Mouse (Mus musculus): ENCODE measurements around the gene Gm11084. TPM values are rescaled to one million over a fixed set of nuclear protein-coding genes. Genes with fewer than 3 reads are reported as not detected.
A peak's percentile ranks its signal among the peaks of the same experiment; 100 is the strongest.
"Not testable (repeated sequence)": the region's sequence is repeated elsewhere in the genome, so short reads cannot be mapped to it uniquely, and the experiment has no call there.

The Gm11084 gene
- polyA plus RNA-seq, 1 experiment from 2014 or later = not detected

GRCm38 (mm10) chr2:73003751-73004717 lies 17.5 kb upstream of the Gm11084 start:
- WGBS = 44% methylated on average over 24 of the region's 24 CpGs
- H3K4me1 ChIP-seq (replicated peaks) = peaks cover 26% of the 10 kb centered on the region
- H3K9me3 ChIP-seq = no peaks in the 10 kb centered on the region
- peak overlapping the region; percentile 22 for H3K4me3 ChIP-seq
- no peaks in the 10 kb centered on the region for H3K36me3 ChIP-seq
- peak; percentile 56 for DNase-seq (ENCODE audit: low spot score)
- H3K27ac ChIP-seq = peak overlapping the region; percentile 77
- no peaks in the 10 kb centered on the region for H3K27me3 ChIP-seq (ENCODE audit: insufficient read depth, poor library complexity, severe bottlenecking)

DNA sequence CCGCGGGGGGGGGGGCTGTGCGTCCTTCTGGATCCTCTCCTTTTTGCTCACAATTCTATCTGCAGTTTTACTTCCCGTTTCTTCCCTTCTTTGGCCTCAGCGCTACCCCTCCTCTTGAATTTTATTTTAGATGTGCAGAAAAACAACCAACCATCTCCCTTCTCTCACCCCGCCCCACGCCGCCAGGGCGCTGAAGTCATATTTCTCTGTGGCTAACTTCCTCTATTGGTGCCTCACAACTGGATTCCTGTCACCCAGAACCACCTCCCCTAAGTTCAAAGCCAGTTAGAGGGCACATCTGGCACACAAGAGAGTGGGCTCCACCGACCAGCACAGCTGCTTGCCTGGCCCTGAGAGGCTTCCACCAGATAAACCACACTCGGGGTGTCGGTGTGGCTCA lies 16.5 kb upstream of the Gm11084 start:
- DNase-seq (ENCODE audit: low spot score) = no peak
- Histone ChIP-seq H3K27me3 (ENCODE audit: insufficient read depth, poor library complexity, severe bottlenecking) (no peaks in the 10 kb centered on the region), H3K4me1 (replicated peaks) (peaks cover 26% of the 10 kb centered on the region), H3K9me3 (no peaks in the 10 kb centered on the region), H3K36me3 (no peaks in the 10 kb centered on the region), H3K27ac (0 out of 2 replicates have a peak overlapping the region, but pooled peaks have one; percentile 18), H3K4me3 (no peak overlapping the region)
- WGBS = 57% methylated on average over 12 of the region's 12 CpGs

DNA sequence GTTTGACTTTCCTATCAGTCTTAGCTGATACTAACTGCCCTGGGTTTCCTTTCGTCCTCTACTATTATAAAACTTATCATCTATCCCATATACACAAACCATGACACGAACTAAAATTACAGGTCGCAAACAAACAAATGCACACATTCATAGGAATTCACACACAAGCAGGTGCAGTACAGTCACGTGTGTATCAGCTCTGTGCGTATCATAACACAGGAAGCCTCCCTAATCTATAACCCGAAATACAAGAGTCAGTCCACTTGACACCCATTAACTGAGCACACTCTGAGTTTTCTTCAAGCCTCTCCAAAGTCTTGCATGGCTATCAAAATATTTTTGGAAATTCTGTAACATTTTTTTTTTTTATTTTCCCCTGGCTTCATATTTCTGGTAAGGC lies 15.9 kb upstream of the Gm11084 start:
- H3K4me3 ChIP-seq = no peak overlapping the region
- no peak overlapping the region for H3K27ac ChIP-seq
- peaks cover 26% of the 10 kb centered on the region for H3K4me1 ChIP-seq (replicated peaks)
- H3K36me3 ChIP-seq = no peaks in the 10 kb centered on the region
- H3K9me3 ChIP-seq = no peaks in the 10 kb centered on the region
- no peak for DNase-seq (ENCODE audit: low spot score)
- WGBS = 90% methylated on average over 6 of the region's 6 CpGs
- no peaks in the 10 kb centered on the region for H3K27me3 ChIP-seq (ENCODE audit: insufficient read depth, poor library complexity, severe bottlenecking)

- WGBS = 92% methylated on average over 5 of the region's 5 CpGs
- Histone ChIP-seq H3K27me3 (ENCODE audit: insufficient read depth, poor library complexity, severe bottlenecking) (no peaks in the 10 kb centered on the region), H3K4me1 (replicated peaks) (peaks cover 27% of the 10 kb centered on the region), H3K4me3 (no peak overlapping the region), H3K36me3 (no peaks in the 10 kb centered on the region), H3K27ac (no peak overlapping the region), H3K9me3 (no peaks in the 10 kb centered on the region)
- DNase-seq (ENCODE audit: low spot score) = no peak
These were observed 15.5 kb upstream of the Gm11084 start for GRCm38 (mm10) chr2:73001994-73002393.

GRCm38 (mm10) chr2:73000194-73000593 lies 13.7 kb upstream of the Gm11084 start:
- WGBS = 81% methylated on average over 8 of the region's 8 CpGs
- Histone ChIP-seq H3K4me3 (no peak overlapping the region), H3K27ac (no peak overlapping the region), H3K36me3 (no peaks in the 10 kb centered on the region), H3K4me1 (replicated peaks) (peaks cover 32% of the 10 kb centered on the region), H3K27me3 (ENCODE audit: insufficient read depth, poor library complexity, severe bottlenecking) (no peaks in the 10 kb centered on the region), H3K9me3 (no peaks in the 10 kb centered on the region)
- DNase-seq (ENCODE audit: low spot score) = no peak

DNA sequence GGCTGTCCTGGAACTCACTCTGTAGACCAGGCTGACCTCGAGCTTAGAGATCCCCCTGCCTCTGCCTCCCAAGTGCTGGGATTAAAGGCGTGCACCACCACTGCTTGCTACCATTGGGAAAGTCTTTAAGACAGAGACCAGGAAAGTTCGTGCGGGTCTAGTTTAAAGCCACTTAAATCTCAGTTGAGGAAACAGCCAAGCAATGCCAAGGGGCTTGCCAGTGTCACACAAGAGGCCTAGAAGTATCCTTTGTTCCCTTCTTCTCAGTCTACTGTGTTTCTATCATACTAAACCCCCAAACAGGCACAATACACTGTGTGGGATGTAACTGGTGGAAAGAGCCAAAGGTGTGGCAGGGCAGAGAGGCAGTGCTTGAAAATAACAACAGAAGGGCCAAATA lies 11.1 kb upstream of the Gm11084 start:
- no peak for DNase-seq (ENCODE audit: low spot score)
- WGBS = 92% methylated on average over 4 of the region's 4 CpGs
- peaks cover 13% of the 10 kb centered on the region for H3K4me1 ChIP-seq (replicated peaks)
- no peaks in the 10 kb centered on the region for H3K9me3 ChIP-seq
- no peak overlapping the region for H3K4me3 ChIP-seq
- no peaks in the 10 kb centered on the region for H3K36me3 ChIP-seq
- H3K27ac ChIP-seq = no peak overlapping the region
- no peaks in the 10 kb centered on the region for H3K27me3 ChIP-seq (ENCODE audit: insufficient read depth, poor library complexity, severe bottlenecking)

- no peaks in the 10 kb centered on the region for H3K36me3 ChIP-seq
- H3K4me3 ChIP-seq = no peak overlapping the region
- H3K27me3 ChIP-seq (ENCODE audit: insufficient read depth, poor library complexity, severe bottlenecking) = no peaks in the 10 kb centered on the region
- no peaks in the 10 kb centered on the region for H3K9me3 ChIP-seq
- H3K4me1 ChIP-seq (replicated peaks) = peaks cover 13% of the 10 kb centered on the region
- DNase-seq (ENCODE audit: low spot score) = no peak
- WGBS = 75% methylated on average over 9 of the region's 9 CpGs
- H3K27ac ChIP-seq = no peak overlapping the region
These were observed 10.4 kb upstream of the Gm11084 start for GRCm38 (mm10) chr2:72996808-72997378.

GRCm38 (mm10) chr2:72995346-72996097 lies 9.0 kb upstream of the Gm11084 start:
- peak; percentile 10 for DNase-seq (ENCODE audit: low spot score)
- H3K4me3 ChIP-seq = no peak overlapping the region
- WGBS = 47% methylated on average over 9 of the region's 9 CpGs
- H3K27ac ChIP-seq = peak overlapping the region; percentile 66
- H3K4me1 ChIP-seq (replicated peaks) = peaks cover 13% of the 10 kb centered on the region
- H3K36me3 ChIP-seq = no peaks in the 10 kb centered on the region
- no peaks in the 10 kb centered on the region for H3K9me3 ChIP-seq
- H3K27me3 ChIP-seq (ENCODE audit: insufficient read depth, poor library complexity, severe bottlenecking) = no peaks in the 10 kb centered on the region

DNA sequence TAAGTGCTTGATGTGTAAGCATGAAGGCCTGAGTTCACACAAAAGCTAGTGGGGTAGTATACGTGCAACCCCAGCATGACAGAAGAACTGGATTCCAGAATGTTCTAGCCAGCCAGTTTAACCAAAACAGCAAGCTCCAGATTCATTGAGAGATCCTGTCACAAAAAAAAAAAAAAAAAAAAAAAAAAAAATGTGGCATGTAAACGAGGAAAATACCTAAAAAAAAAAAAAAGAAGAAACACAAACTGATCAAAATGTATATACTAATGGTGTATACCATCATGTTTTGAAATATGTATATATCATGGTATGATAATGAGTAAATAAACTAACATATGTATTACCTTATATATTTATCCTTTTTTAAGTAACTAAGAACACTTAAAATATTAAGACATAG lies 7.6 kb upstream of the Gm11084 start:
- H3K27ac ChIP-seq = no peak overlapping the region
- H3K4me3 ChIP-seq = no peak overlapping the region
- H3K4me1 ChIP-seq (replicated peaks) = peaks cover 13% of the 10 kb centered on the region
- WGBS = 89% methylated on average over 2 of the region's 2 CpGs
- no peaks in the 10 kb centered on the region for H3K27me3 ChIP-seq (ENCODE audit: insufficient read depth, poor library complexity, severe bottlenecking)
- peaks cover 6% of the 10 kb centered on the region for H3K9me3 ChIP-seq
- DNase-seq (ENCODE audit: low spot score) = no peak
- H3K36me3 ChIP-seq = peaks cover 5% of the 10 kb centered on the region

DNA sequence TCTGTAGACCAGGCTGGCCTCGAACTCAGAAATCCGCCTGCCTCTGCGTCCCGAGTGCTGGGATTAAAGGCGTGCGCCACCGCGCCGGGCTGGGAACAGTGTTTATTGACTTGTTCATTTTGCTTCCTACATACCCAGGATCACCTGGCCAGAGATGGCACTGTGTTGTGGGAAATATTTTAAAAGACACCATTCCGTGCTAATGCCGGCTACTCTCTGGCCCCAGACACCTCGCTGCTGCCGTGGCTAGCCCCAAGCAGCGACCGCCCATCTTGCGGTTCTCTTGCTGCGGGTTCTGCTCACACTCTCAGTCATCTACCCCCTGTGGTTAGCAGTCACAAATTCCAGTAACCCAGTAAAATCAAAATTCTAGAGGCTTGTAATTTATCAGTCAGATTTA lies 6.0 kb upstream of the Gm11084 start:
- Histone ChIP-seq H3K4me3 (no peak overlapping the region), H3K27me3 (ENCODE audit: insufficient read depth, poor library complexity, severe bottlenecking) (no peaks in the 10 kb centered on the region), H3K9me3 (peaks cover 12% of the 10 kb centered on the region), H3K4me1 (replicated peaks) (peaks cover 13% of the 10 kb centered on the region), H3K36me3 (peaks cover 18% of the 10 kb centered on the region), H3K27ac (no peak overlapping the region)
- DNase-seq (ENCODE audit: low spot score) = no peak
- 97% methylated on average over 17 of the region's 17 CpGs for WGBS

- Histone ChIP-seq H3K36me3 (peaks cover 18% of the 10 kb centered on the region), H3K4me1 (replicated peaks) (peaks cover 10% of the 10 kb centered on the region; the same call in 1 of the 2 replicates), H3K9me3 (peaks cover 12% of the 10 kb centered on the region)
- not testable (repeated sequence) for H3K27me3 ChIP-seq (ENCODE audit: insufficient read depth, poor library complexity, severe bottlenecking); H3K4me3 ChIP-seq; H3K27ac ChIP-seq; DNase-seq (ENCODE audit: low spot score)
- WGBS = 89% methylated on average over 9 of the region's 9 CpGs
These were observed 2.4 kb upstream of the Gm11084 start for GRCm38 (mm10) chr2:72988945-72989344.

GRCm38 (mm10) chr2:72985516-72985915 lies 1.0 kb downstream of the Gm11084 start:
- DNase-seq (ENCODE audit: low spot score) = no peak
- Histone ChIP-seq H3K36me3 (peaks cover 18% of the 10 kb centered on the region), H3K4me3 (no peak overlapping the region), H3K9me3 (peaks cover 12% of the 10 kb centered on the region), H3K27me3 (ENCODE audit: insufficient read depth, poor library complexity, severe bottlenecking) (no peaks in the 10 kb centered on the region), H3K4me1 (replicated peaks) (peaks cover 18% of the 10 kb centered on the region; the same call in 1 of the 2 replicates), H3K27ac (no peak overlapping the region)
- 41% methylated on average over 1 of the region's 1 CpGs for WGBS

Measured in hindbrain, embryonic 10.5 days (tissue).